Mouse (Mus musculus) MEL (cell line): ENCODE data around the gene Dpp9. TPM values are rescaled to one million over a fixed set of nuclear protein-coding genes. Genes with fewer than 3 reads are reported as not detected.

Experiments
- DNase-seq: peaks from one replicate; pipeline ENCODE4 v3.0.0; 2011; ENCODE audit warnings: low read depth, low spot score
- H3K27ac ChIP-seq: 2 replicates; pipeline ENCODE4 v1.5.1; 2012; ENCODE audit warnings: low read depth, mild to moderate bottlenecking, control low read depth, low read length, moderate library complexity; ENCODE audit not compliant: control insufficient read depth
- H3K27me3 ChIP-seq, 2 experiments: fragments of 150-350 bp in 1 of 2; sonication (generic) in 1 of 2; 2 replicates each; pipeline ENCODE4 v1.6.1; 2012; ENCODE audit warnings: low read length in 2 of 2, mild to moderate bottlenecking in 2 of 2, improper control_type of control experiment in 1 of 2, moderate library complexity in 1 of 2; ENCODE audit not compliant: insufficient read depth in 2 of 2, control insufficient read depth in 1 of 2
- H3K36me3 ChIP-seq, 2 experiments: 2 replicates each; pipeline ENCODE4 v1.6.1; 2012 to 2014; ENCODE audit warnings: low read length in 2 of 2, improper control_type of control experiment in 1 of 2, inconsistent platforms in 1 of 2, mild to moderate bottlenecking in 1 of 2; ENCODE audit not compliant: insufficient read depth in 2 of 2, control insufficient read depth in 1 of 2
- H3K4me1 ChIP-seq, 2 experiments: fragments of 150-350 bp in 1 of 2; sonication (generic) in 1 of 2; 2 replicates each; pipeline ENCODE4 v1.6.1; 2012; ENCODE audit warnings: low read length in 2 of 2, improper control_type of control experiment in 1 of 2, mild to moderate bottlenecking in 1 of 2; ENCODE audit not compliant: insufficient read depth in 2 of 2, control insufficient read depth in 1 of 2
- H3K4me3 ChIP-seq, 2 experiments: fragments of 150-350 bp in 1 of 2; sonication (generic) in 1 of 2; 2 replicates each; pipeline ENCODE4 v1.5.1; 2012; ENCODE audit warnings: low read depth in 2 of 2, low read length in 2 of 2, mild to moderate bottlenecking in 2 of 2, moderate library complexity in 2 of 2, control low read depth in 1 of 2, improper control_type of control experiment in 1 of 2; ENCODE audit not compliant: control insufficient read depth in 1 of 2, insufficient read depth in 1 of 2
- H3K79me2 ChIP-seq: 2 replicates; pipeline ENCODE4 v1.6.1; 2012; ENCODE audit warnings: mild to moderate bottlenecking, low read length, moderate library complexity; ENCODE audit not compliant: control insufficient read depth, poor library complexity, insufficient read depth
- H3K9ac ChIP-seq: 2 replicates; pipeline ENCODE4 v1.6.1; 2012; ENCODE audit warnings: low read depth, mild to moderate bottlenecking, control low read depth, low read length, moderate library complexity; ENCODE audit not compliant: control insufficient read depth, poor library complexity, severe bottlenecking
- H3K9me3 ChIP-seq: fragments of 150-350 bp; sonication (generic); replicated peaks from 2 replicates; pipeline ENCODE4 v1.6.1; 2012; ENCODE audit warnings: mild to moderate bottlenecking, low read length, improper control_type of control experiment, moderate library complexity; ENCODE audit not compliant: insufficient read depth
- BHLHE40 ChIP-seq: IDR thresholded peaks from 2 replicates; pipeline ENCODE4 v1.6.1; 2012; ENCODE audit warnings: low read depth, mild to moderate bottlenecking, inconsistent platforms, low read length, improper control_type of control experiment, borderline replicate concordance
- CHD2 ChIP-seq: IDR thresholded peaks from 2 replicates; pipeline ENCODE4 v1.6.1; 2011; ENCODE audit warnings: low read length, improper control_type of control experiment
- CTCF ChIP-seq, 3 experiments: IDR thresholded peaks in 2 of 3; conservative IDR thresholded peaks in 1 of 3; 2 replicates each; pipeline ENCODE4 v1.5.1; 2011 to 2012; ENCODE audit warnings: low read length in 3 of 3, low read depth in 2 of 3, mild to moderate bottlenecking in 2 of 3, improper control_type of control experiment in 1 of 3, inconsistent platforms in 1 of 3, mixed read lengths in 1 of 3, moderate library complexity in 1 of 3; ENCODE audit not compliant: control insufficient read depth in 1 of 3, insufficient read depth in 1 of 3, poor library complexity in 1 of 3, severe bottlenecking in 1 of 3
- E2F4 ChIP-seq: IDR thresholded peaks from 2 replicates; pipeline ENCODE4 v1.6.1; 2011; ENCODE audit warnings: low read depth, low read length, improper control_type of control experiment, borderline replicate concordance
- ETS1 ChIP-seq: IDR thresholded peaks from 2 replicates; pipeline ENCODE4 v1.6.1; 2012; ENCODE audit warnings: low read depth, mild to moderate bottlenecking, inconsistent platforms, low read length, improper control_type of control experiment, moderate library complexity
- GATA1 ChIP-seq: IDR thresholded peaks from 2 replicates; pipeline ENCODE4 v1.6.1; 2011; ENCODE audit warnings: low read depth, low read length, improper control_type of control experiment
- HCFC1 ChIP-seq: IDR thresholded peaks from 2 replicates; pipeline ENCODE4 v1.6.1; 2012; ENCODE audit warnings: low read depth, mild to moderate bottlenecking, inconsistent platforms, low read length, improper control_type of control experiment, moderate library complexity
- JUND ChIP-seq: IDR thresholded peaks from 2 replicates; pipeline ENCODE4 v1.6.1; 2011; ENCODE audit warnings: low read depth, mild to moderate bottlenecking, improper control_type of control experiment, low read length
- KAT2A ChIP-seq: conservative IDR thresholded peaks from 2 replicates; pipeline ENCODE4 v1.6.1; 2012; ENCODE audit warnings: low read depth, low read length, improper control_type of control experiment, inconsistent platforms
- MAFK ChIP-seq: IDR thresholded peaks from 2 replicates; pipeline ENCODE4 v1.6.1; 2011; ENCODE audit warnings: low read depth, mild to moderate bottlenecking, low read length, improper control_type of control experiment, borderline replicate concordance
- MAX ChIP-seq: IDR thresholded peaks from 2 replicates; pipeline ENCODE4 v1.6.1; 2011; ENCODE audit warnings: low read length, improper control_type of control experiment
- MEF2A ChIP-seq: IDR thresholded peaks from 2 replicates; pipeline ENCODE4 v1.6.1; 2014; ENCODE audit warnings: low read depth, mild to moderate bottlenecking, inconsistent platforms, low read length, improper control_type of control experiment; ENCODE audit not compliant: poor library complexity, insufficient replicate concordance, severe bottlenecking; ENCODE audit errors: extremely low read depth
- MXI1 ChIP-seq: IDR thresholded peaks from 2 replicates; pipeline ENCODE4 v1.6.1; 2011; ENCODE audit warnings: mild to moderate bottlenecking, low read depth, low read length, improper control_type of control experiment
- MYB ChIP-seq: IDR thresholded peaks from 2 replicates; pipeline ENCODE4 v1.6.1; 2011; ENCODE audit warnings: mild to moderate bottlenecking, low read depth, low read length, improper control_type of control experiment
- NRF1 ChIP-seq: IDR thresholded peaks from 2 replicates; pipeline ENCODE4 v1.6.1; 2014; ENCODE audit warnings: low read depth, mild to moderate bottlenecking, inconsistent platforms, low read length, improper control_type of control experiment, moderate library complexity; ENCODE audit not compliant: poor library complexity, insufficient read depth, severe bottlenecking
- POLR2A ChIP-seq, 2 experiments: IDR thresholded peaks; 2 replicates each; pipeline ENCODE4 v1.6.1; 2011 to 2012; ENCODE audit warnings: low read length in 2 of 2, mild to moderate bottlenecking in 2 of 2, control low read depth in 1 of 2, improper control_type of control experiment in 1 of 2, low read depth in 1 of 2, moderate library complexity in 1 of 2; ENCODE audit not compliant: control insufficient read depth in 1 of 2, insufficient read depth in 1 of 2, poor library complexity in 1 of 2
- POLR2AphosphoS2 ChIP-seq: IDR thresholded peaks from 2 replicates; pipeline ENCODE4 v1.6.1; 2011; ENCODE audit warnings: low read length, improper control_type of control experiment
- SIN3A ChIP-seq: IDR thresholded peaks from 2 replicates; pipeline ENCODE4 v1.6.1; 2012; ENCODE audit warnings: low read length, improper control_type of control experiment, inconsistent platforms
- SMC3 ChIP-seq: IDR thresholded peaks from 2 replicates; pipeline ENCODE4 v1.6.1; 2011; ENCODE audit warnings: low read depth, low read length, improper control_type of control experiment
- TCF12 ChIP-seq: IDR thresholded peaks from 2 replicates; pipeline ENCODE4 v1.6.1; 2014; ENCODE audit warnings: low read depth, mild to moderate bottlenecking, inconsistent platforms, low read length, improper control_type of control experiment, moderate library complexity
- USF1 ChIP-seq: IDR thresholded peaks from 2 replicates; pipeline ENCODE4 v1.6.1; 2014; ENCODE audit warnings: low read depth, mild to moderate bottlenecking, inconsistent platforms, low read length, improper control_type of control experiment, moderate library complexity
- ZKSCAN1 ChIP-seq: IDR thresholded peaks from 2 replicates; pipeline ENCODE4 v1.6.1; 2012; ENCODE audit warnings: low read depth, mild to moderate bottlenecking, inconsistent platforms, low read length, improper control_type of control experiment, moderate library complexity
- ZNF384 ChIP-seq: IDR thresholded peaks from 2 replicates; pipeline ENCODE4 v1.6.1; 2012; ENCODE audit warnings: low read depth, mild to moderate bottlenecking, inconsistent platforms, low read length, improper control_type of control experiment
- polyA plus RNA-seq, 2 experiments: library from polyadenylated mRNA; stranded (reverse) in 1 of 2; unstranded in 1 of 2; fragments of >175 nt in 1 of 2; fragments of >200 nt in 1 of 2; gene quantifications; 2 replicates each; pipeline versions ENCODE4 v1.2.1 to v1.2.4; 2012; ENCODE audit warnings: low replicate concordance in 2 of 2, low read depth in 1 of 2; ENCODE audit not compliant: insufficient read length in 2 of 2, insufficient read depth in 1 of 2, missing spikeins in 1 of 2
- total RNA-seq: library from RNA; depleted of rRNA; stranded (reverse); fragments of 300-350 nt; gene quantifications from 2 replicates; pipeline ENCODE4 v1.2.3, GENCODE M21; 2012

Dpp9 gene
- total and polyA plus RNA-seq, 3 experiments = 36.3 to 67.2 TPM; not detected in 1

- H3K9me3 ChIP-seq = no peaks in the 10 kb centered on the region
- H3K27me3 ChIP-seq = peaks cover 0 to 2% of the 10 kb centered on the region in 2 experiments; a peak in 1 of 4 replicates
- no peaks in the 10 kb centered on the region for H3K79me2 ChIP-seq
- no peaks in the 10 kb centered on the region for H3K4me1 ChIP-seq
- H3K9ac ChIP-seq = no peak overlapping the region
- H3K4me3 ChIP-seq = no peak overlapping the region
- H3K27ac ChIP-seq = no peak overlapping the region
- no peaks in the 10 kb centered on the region for H3K36me3 ChIP-seq
- no peak for DNase-seq
- no peak for TF ChIP-seq E2F4
- TF ChIP-seq NRF1 = no peak
- no peak for TF ChIP-seq ZKSCAN1
- TF ChIP-seq MYB = no peak
- no peak for TF ChIP-seq SMC3
- no peak for TF ChIP-seq CHD2
- TF ChIP-seq GATA1 = no peak
- no peak for TF ChIP-seq TCF12
- TF ChIP-seq MEF2A = no peak
- no peak for TF ChIP-seq ETS1
- TF ChIP-seq MAFK = no peak
- no peak for TF ChIP-seq JUND
- no peak for TF ChIP-seq USF1
- TF ChIP-seq ZNF384 = no peak
- TF ChIP-seq CTCF (IDR thresholded peaks at IDR 0.05 in 2 of 3, conservative IDR thresholded peaks at IDR 0.05 in 1 of 3; ENCODE audit: control insufficient read depth in 1 of 3, insufficient read depth in 1 of 3, low read depth in 2 of 3, low read length in 3 of 3, poor library complexity in 1 of 3, severe bottlenecking in 1 of 3) = no peak
- no peak for TF ChIP-seq KAT2A
- TF ChIP-seq HCFC1 = no peak
- TF ChIP-seq, all 39 proteins: peak for 0
These were observed 72.6 kb downstream of the Dpp9 start for GRCm38 (mm10) chr17:56146131-56146530.

DNA sequence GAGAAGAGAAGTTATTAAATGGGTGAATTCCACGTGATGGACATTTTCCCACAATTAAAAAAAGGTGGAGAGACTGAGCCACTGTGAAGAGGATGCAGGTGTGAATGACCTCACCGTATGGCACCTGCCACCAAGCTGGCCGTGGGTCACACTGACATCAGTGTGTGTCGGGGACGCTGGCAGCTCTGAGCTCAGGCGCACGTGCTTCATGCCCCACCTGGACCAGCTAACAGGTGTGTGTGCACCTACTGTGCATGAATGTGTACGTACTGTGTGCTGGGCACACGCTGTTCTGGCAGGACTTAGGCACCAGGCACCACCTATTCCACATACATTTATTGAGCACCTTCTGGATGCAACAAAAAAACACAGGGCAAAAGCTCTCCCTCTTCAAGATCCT lies 74.2 kb downstream of the Dpp9 start:
- peaks cover 0 to 5% of the 10 kb centered on the region in 2 experiments; a peak in 1 of 4 replicates for H3K4me1 ChIP-seq
- H3K27me3 ChIP-seq = 0 out of 4 replicates have a peak, but pooled peaks cover 0 to 2% of the 10 kb centered on the region in 2 experiments
- H3K4me3 ChIP-seq = no peak overlapping the region

More for the DNA sequence above, 74.2 kb downstream of the Dpp9 start:
- peaks cover 3% of the 10 kb centered on the region; the same call in 1 of the 2 replicates for H3K79me2 ChIP-seq
- TF ChIP-seq POLR2A (IDR thresholded peaks at IDR 0.05; ENCODE audit: control insufficient read depth in 1 of 2, insufficient read depth in 1 of 2, low read depth in 1 of 2, low read length in 2 of 2, poor library complexity in 1 of 2) (no peak), SIN3A (no peak), ZKSCAN1 (no peak), ZNF384 (no peak), POLR2AphosphoS2 (no peak), USF1 (no peak), MXI1 (no peak), MAX (no peak), MAFK (no peak), BHLHE40 (no peak)
- H3K9ac ChIP-seq = no peak overlapping the region
- no peak overlapping the region for H3K27ac ChIP-seq
- no peaks in the 10 kb centered on the region for H3K36me3 ChIP-seq
- no peaks in the 10 kb centered on the region for H3K9me3 ChIP-seq
- DNase-seq = no peak
